Mouse (Mus musculus) left cerebral cortex, postnatal 36 days (tissue): Measurements from ENCODE around the gene Cluh. TPM values are rescaled to one million over a fixed set of nuclear protein-coding genes. Genes with fewer than 3 reads are reported as not detected.

ENCODE experiments used
- DNase-seq, 2 experiments: peaks; one replicate each; pipeline ENCODE4 v3.0.0; 2021 to 2022; ENCODE audit warnings: low spot score in 2 of 2, mixed read lengths in 1 of 2
- intact Hi-C: fragments of 180-260 bp; cut with DNase I; formaldehyde crosslinking; loops from one replicate; pipeline ENCODE4 v1.15.1; 2025
- total RNA-seq, 2 experiments: library from RNA; stranded (reverse); gene quantifications; 2 replicates each; pipeline ENCODE4 v1.2.3; 2021

The Cluh gene
- 10 to 100 TPM; 64.4 to 64.7 TPM for total RNA-seq

GRCm38 (mm10) chr11:74649095-74649646 lies at the start of gene Cluh:
Cluh (plus strand) TSS chr11:74649495.
- DNase-seq = peak; percentile 99 to 100
- intact Hi-C loops = no loop called here

DNA sequence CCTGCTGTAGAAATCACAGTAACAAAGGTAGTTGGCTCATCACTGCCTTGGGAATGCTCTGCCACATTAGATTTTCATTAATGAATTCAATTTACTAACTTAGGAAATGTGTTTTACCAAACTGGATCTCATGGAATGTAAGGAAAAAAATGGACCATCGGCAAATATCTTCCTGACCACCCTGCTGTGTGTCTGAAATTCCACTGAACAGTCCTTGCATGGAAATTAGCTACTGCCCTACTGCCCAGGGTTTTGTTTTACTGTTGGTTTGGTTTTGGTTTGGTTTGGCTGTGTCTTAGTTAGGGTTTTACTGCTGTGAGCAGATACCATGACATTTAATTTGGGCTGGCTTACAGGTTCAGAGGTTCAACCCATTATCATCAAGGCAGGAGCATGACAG lies 47.0 kb upstream of the Cluh start:
- intact Hi-C loops = no loop called here
- no peak for DNase-seq

GRCm38 (mm10) chr11:74610068-74610467 lies 39.2 kb upstream of the Cluh start:
- DNase-seq = no peak
- intact Hi-C loops = no loop called here

DNA sequence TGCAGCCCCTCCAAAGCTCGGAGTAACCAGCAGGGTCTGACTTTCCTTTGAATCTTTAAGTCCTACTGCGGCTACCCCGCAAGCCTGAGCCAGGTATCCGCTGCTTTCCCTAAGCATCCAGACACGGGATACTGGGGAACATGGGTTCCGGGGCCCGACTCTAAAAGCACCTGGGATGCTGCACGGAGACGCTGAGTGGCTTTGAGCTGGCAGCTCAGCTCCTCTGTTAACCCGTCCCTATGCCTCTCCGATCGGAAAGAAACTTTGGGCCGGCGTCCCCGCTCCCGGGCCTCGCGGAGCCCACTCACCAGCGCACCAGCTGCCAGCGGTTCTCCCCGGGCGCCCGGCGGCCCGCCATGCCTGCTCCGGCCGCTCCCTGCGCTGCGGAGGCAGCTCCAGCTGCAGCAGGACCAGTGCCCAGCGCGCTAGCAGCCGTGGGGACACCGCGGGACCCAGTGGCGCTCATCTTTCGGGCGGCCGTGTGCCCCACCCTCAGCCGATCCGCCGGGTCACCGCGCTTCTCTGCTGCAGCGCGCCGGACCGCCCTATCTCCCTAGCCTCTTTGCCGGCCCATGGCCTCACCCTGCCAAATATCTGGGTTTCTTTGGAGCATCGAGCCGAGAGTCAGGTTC lies 38.6 kb upstream of the Cluh start, which contains the start of gene Rap1gap2:
TSS of gene Rap1gap2 (minus strand) at position 371 of the 632 bp plus-strand sequence.
- intact Hi-C loops = no loop called here
- DNase-seq = peak; percentile 28 to 42

- DNase-seq = no peak
- intact Hi-C loops = no loop called here
Observed at GRCm38 (mm10) chr11:74611437-74611836, 37.9 kb upstream of the Cluh start.

DNA sequence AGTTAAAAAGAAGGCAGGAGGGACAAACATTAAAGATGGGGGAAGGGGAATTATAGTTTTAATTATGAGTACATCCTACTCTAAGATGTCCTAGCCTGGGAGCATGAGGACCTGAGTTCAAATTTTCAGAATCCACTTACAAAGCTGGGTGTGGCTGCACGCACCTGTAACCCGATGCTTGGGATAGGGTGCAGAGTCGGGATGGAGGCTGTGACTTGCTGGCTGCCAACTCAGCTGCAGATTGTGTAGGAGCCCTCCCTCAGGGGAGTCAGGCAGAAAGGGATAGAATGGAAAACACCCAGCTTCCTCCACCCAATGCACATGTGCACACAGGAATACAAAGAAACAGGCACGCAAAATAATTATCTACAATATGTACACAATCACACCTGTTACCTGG lies 35.9 kb upstream of the Cluh start:
- intact Hi-C loops = no loop called here
- DNase-seq = no peak

DNA sequence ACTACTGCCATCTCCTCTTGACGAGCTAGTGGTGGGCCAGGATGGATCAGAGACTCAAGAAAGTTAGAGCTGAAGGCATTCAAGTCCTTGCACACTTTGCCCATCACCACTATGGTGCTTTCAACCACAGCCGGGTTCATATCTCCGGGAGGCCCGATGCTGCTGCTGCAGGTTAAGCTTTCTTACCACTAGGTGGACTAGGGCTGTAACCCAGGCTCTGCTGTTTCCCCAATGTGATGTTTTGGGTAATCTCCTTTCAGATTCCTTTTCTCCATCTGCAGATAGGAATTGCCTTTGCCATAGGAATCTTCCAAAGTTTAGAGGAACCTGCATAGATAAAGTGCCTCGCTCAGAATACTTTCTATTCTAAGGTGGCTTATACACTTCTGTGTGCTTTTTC lies 33.7 kb upstream of the Cluh start:
- intact Hi-C loops = loop anchor here (5.0 kb wide), 1 partner anchor 58 kb away; no protein-coding TSS in a partner anchor
- no peak for DNase-seq

GRCm38 (mm10) chr11:74619201-74619955 lies 29.9 kb upstream of the Cluh start, which contains the start of gene Ccdc92b:
Ccdc92b (plus strand) TSS chr11:74619605.
- intact Hi-C loops = loop anchor here (1.0 to 5.0 kb wide), 2 partner anchors 30 to 62 kb away; no protein-coding TSS in a partner anchor
- DNase-seq = peak; percentile 72 to 78

- no peak for DNase-seq
Observed at GRCm38 (mm10) chr11:74619956-74620300, 29.4 kb upstream of the Cluh start.

DNA sequence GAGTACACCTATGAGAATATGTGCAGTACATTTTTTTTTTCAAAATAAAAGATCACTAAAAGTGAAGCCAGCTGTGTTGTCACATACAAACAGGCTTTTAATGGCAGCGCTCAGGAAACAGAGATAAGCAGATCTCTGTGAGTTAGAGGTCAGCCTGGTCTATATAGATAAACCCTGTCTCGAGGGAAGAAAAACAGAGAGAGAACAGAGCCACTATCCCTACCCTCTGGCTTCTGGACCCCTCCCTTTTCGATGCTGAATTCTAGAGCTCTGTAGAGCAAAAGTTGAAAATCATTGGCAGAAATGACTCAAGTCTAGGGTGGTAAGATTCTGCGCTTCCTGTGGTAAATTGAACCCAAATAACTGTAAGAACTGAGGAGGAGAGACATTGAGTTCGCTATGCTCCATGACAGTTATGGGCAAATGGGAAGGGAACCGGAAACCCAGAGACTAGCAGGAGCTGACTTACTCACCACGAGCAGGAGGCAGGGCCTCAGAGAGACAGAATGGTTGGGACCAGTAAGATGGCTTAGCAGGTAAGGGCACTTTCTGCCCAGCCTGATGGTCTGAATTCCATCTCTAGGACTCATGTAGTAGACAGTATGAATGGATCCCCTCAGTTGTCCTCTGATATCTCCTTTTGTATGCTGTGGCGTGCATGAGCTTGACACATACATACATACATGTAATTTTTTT lies 27.2 kb upstream of the Cluh start:
- intact Hi-C loops = no loop called here
- DNase-seq = no peak

More at GRCm38 (mm10) chr11:74619956-74620300, 29.4 kb upstream of the Cluh start:
- intact Hi-C loops = loop anchor here (1.0 to 5.0 kb wide), 2 partner anchors 31 to 63 kb away; no protein-coding TSS in a partner anchor

GRCm38 (mm10) chr11:74623693-74624092 lies 25.6 kb upstream of the Cluh start:
- DNase-seq = no peak
- intact Hi-C loops = no loop called here

- intact Hi-C loops = no loop called here
- no peak for DNase-seq
Observed at GRCm38 (mm10) chr11:74625333-74625732, 24.0 kb upstream of the Cluh start.

DNA sequence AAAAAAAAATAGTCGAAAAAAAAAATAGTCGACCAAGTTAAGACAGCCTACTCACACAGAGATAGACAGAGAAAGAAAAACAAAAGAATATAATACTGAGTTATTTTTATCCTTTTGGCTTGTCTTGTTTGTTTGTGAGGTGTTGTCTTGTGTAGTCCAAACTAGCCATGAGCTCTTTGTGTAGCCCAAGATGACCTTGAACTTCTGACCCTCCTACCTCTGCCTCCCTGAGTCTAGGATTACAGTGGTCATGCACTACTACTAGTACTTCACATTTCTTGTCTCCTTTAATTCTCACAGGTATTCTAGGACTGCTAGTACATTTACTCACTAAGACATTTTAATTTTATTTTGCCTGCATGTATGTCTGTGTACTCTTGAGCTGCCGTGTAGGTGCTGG lies 21.8 kb upstream of the Cluh start:
- intact Hi-C loops = no loop called here
- DNase-seq = no peak

DNA sequence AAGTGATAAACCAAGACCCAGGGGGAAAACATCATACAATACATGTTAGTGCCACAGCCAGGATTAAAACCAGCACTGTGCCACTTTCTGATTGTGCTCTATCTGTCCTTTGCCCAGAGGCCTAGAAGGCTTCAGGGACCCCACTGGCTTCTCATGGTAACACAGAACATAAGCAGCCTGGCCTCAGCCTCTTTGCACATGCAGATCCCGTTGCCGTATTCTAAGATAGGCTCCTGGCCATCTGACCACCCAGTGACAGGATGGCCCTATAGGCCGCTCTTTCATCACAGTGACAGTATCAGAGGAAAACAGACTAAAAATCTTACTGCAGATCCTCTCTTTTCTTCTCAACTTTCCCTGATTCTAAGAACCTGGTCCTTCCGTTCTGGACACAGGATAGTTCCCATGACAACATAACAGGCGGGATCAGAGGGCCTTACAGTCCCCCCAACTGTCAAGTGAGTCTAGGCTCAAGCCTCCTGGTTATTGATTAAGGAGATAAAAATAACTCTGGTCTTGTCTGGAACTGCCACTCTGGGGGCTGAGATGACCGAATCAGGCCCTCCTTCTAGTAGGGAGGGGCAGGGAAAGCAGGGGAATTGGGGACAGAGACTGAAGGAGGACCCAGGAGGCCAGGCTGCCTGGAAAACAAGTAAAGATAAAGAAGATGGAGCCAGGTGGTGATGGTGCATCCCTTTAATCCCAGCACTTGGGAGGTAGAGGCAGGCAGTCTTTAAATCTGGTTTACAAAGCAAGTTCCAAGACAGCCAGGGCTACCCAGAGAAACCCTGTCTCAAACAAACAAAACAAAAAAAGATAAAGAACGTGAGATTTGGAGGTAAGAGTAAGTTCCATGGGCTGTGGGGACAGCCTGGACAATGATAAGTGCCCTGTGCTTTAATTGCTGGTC lies 17.2 kb upstream of the Cluh start:
- intact Hi-C loops = no loop called here
- no peak for DNase-seq

- intact Hi-C loops = loop anchor here (5.0 kb wide), 2 partner anchors 138 to 198 kb away; partner anchors contain the start of genes Mettl16 and Mnt
- peak; percentile 46 to 65 for DNase-seq
Observed at GRCm38 (mm10) chr11:74634490-74635275, 14.6 kb upstream of the Cluh start.

GRCm38 (mm10) chr11:74637486-74637885 lies 11.8 kb upstream of the Cluh start:
- no peak for DNase-seq
- intact Hi-C loops = loop anchor here (5.0 kb wide), 2 partner anchors 135 to 195 kb away; partner anchors contain the start of genes Mettl16 and Mnt

DNA sequence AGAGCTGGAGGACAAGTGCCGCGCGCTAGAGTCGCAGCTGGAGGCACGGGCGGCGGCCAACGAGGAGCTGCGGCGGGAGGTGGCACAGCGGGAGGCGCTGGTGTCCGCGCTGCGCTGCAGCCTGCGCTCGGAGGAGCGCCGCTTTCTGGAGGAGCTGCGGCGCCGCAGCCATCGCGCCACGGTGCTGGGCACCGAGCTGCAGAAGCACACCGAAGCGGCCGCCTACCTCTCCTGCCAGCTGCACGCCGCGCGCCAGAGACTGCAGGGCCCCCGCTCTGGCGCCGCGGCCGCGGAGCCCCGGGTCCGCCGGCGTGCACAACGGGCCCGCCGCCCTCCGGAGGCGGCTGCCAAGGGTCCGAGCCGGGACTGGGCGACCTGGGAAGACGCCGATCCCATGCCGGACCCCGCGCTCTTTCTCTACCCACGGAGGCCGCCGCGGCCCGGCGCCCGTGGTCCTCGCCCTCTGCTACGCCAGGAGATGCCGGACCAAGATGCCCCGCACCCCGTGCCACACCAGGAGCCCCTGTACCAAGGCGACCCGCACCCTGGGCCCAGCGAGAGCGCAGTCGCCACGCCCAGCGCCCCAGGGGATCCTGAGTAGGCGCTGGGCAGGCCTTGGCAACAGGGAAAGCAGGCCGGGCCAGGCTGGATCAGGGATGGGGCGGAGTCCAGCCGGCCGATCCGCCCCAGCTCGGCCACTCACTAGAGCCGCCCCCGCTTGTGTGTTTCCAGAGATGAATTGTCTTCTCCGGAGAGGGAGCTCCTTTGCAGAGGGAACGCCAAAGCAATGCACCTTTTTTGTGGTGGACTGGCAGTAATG lies 11.1 kb upstream of the Cluh start:
- intact Hi-C loops = loop anchor here (5.0 kb wide), 2 partner anchors 134 to 194 kb away; partner anchors contain the start of genes Mettl16 and Mnt
- DNase-seq = peak; percentile 74 to 82
